Mouse (Mus musculus) right cerebral cortex, postnatal 4 days (tissue): ENCODE data around the gene Pnpla2.
A peak's percentile ranks its signal among the peaks of the same experiment; 100 is the strongest.
"Not testable (repeated sequence)": the region's sequence is repeated elsewhere in the genome, so short reads cannot be mapped to it uniquely, and the experiment has no call there.

Experiments used
- DNase-seq: peaks from one replicate; pipeline ENCODE4 v3.0.0-alpha.2; 2022

Gene Pnpla2

GRCm38 (mm10) chr7:141432186-141432611, 22.8 kb upstream of the Pnpla2 start:
- DNase-seq = no peak

GRCm38 (mm10) chr7:141432741-141433516, 22.1 kb upstream of the Pnpla2 start:
- DNase-seq = no peak

GRCm38 (mm10) chr7:141433517-141434400, 21.2 kb upstream of the Pnpla2 start:
- DNase-seq = no peak

- peak; percentile 47 for DNase-seq
Measured at GRCm38 (mm10) chr7:141434464-141434863, 20.5 kb upstream of the Pnpla2 start.

GRCm38 (mm10) chr7:141435129-141435855, 19.7 kb upstream of the Pnpla2 start:
- peak; percentile 58 for DNase-seq

- no peak for DNase-seq
Measured at GRCm38 (mm10) chr7:141435856-141436522, 19.0 kb upstream of the Pnpla2 start.

- no peak for DNase-seq
Measured at GRCm38 (mm10) chr7:141436523-141436892, 18.5 kb upstream of the Pnpla2 start.

GRCm38 (mm10) chr7:141437178-141438120, 17.5 kb upstream of the Pnpla2 start, which contains the start of gene Slc25a22:
TSS of gene Slc25a22 (minus strand) at chr7:141437892.
- peak; percentile 87 for DNase-seq

- DNase-seq = no peak
Measured at GRCm38 (mm10) chr7:141438201-141438968, 16.6 kb upstream of the Pnpla2 start.

GRCm38 (mm10) chr7:141439140-141439679, 15.8 kb upstream of the Pnpla2 start:
- DNase-seq = no peak

- DNase-seq = no peak
Measured at GRCm38 (mm10) chr7:141439811-141440210, 15.2 kb upstream of the Pnpla2 start.

GRCm38 (mm10) chr7:141440613-141441012, 14.4 kb upstream of the Pnpla2 start:
- DNase-seq = peak; percentile 74

GRCm38 (mm10) chr7:141441460-141441859, 13.5 kb upstream of the Pnpla2 start:
- no peak for DNase-seq

GRCm38 (mm10) chr7:141442199-141442598, 12.8 kb upstream of the Pnpla2 start:
- no peak for DNase-seq

GRCm38 (mm10) chr7:141443081-141443821, 11.7 kb upstream of the Pnpla2 start:
- DNase-seq = no peak

- DNase-seq = no peak
Measured at GRCm38 (mm10) chr7:141443828-141444237, 11.2 kb upstream of the Pnpla2 start, which contains the start of gene Pidd1. TSS of gene Pidd1 (minus strand) at chr7:141444025.

- not testable (repeated sequence) for DNase-seq
Measured at GRCm38 (mm10) chr7:141446374-141446773, 8.6 kb upstream of the Pnpla2 start.

- DNase-seq = peak; percentile 88
Measured at GRCm38 (mm10) chr7:141447110-141447991, 7.6 kb upstream of the Pnpla2 start, which contains the start of gene Rplp2. TSS of gene Rplp2 (plus strand) at chr7:141447370.
